Mouse (Mus musculus): ENCODE measurements at regions not wholly inside any gene's neighbourhood (a gene's known extent, or its start where the extent isn't known, plus 50 kb on each side); places are given as distances from the start of the nearest gene placed in this dataset.

- DNase-seq (ENCODE audit: low spot score): no peak
These were observed 343.8 kb downstream of the Tmem161b start for GRCm38 (mm10) chr13:84565644-84566532.

- no peak for DNase-seq (ENCODE audit: low spot score)
These were observed 344.4 kb downstream of the Tmem161b start for GRCm38 (mm10) chr13:84566533-84566832.

- DNase-seq (ENCODE audit: low spot score): no peak
These were observed 347.3 kb downstream of the Tmem161b start for GRCm38 (mm10) chr13:84569371-84569770.

- DNase-seq (ENCODE audit: low spot score): no peak
These were observed 348.1 kb downstream of the Tmem161b start for GRCm38 (mm10) chr13:84570206-84570605.

GRCm38 (mm10) chr13:84570984-84571844 is 349.1 kb downstream of the Tmem161b start:
- peak; percentile 42 for DNase-seq (ENCODE audit: low spot score)

GRCm38 (mm10) chr13:84571845-84572193 is 349.7 kb downstream of the Tmem161b start:
- no peak for DNase-seq (ENCODE audit: low spot score)

GRCm38 (mm10) chr13:84572231-84572630 is 350.1 kb downstream of the Tmem161b start:
- DNase-seq (ENCODE audit: low spot score): no peak

GRCm38 (mm10) chr13:84596585-84597142 is 374.6 kb downstream of the Tmem161b start:
- no peak for DNase-seq (ENCODE audit: low spot score)

GRCm38 (mm10) chr13:84602612-84603011 is 380.5 kb downstream of the Tmem161b start:
- no peak for DNase-seq (ENCODE audit: low spot score)

- no peak for DNase-seq (ENCODE audit: low spot score)
These were observed 390.4 kb downstream of the Tmem161b start for GRCm38 (mm10) chr13:84612497-84612896.

- peak; percentile 75 for DNase-seq (ENCODE audit: low spot score)
These were observed 390.9 kb downstream of the Tmem161b start for GRCm38 (mm10) chr13:84613004-84613403.

GRCm38 (mm10) chr13:84624691-84625090 is 402.6 kb downstream of the Tmem161b start:
- DNase-seq (ENCODE audit: low spot score): peak; percentile 31

GRCm38 (mm10) chr13:84625527-84625926 is 403.4 kb downstream of the Tmem161b start:
- DNase-seq (ENCODE audit: low spot score): no peak

- DNase-seq (ENCODE audit: low spot score): no peak
These were observed 403.8 kb downstream of the Tmem161b start for GRCm38 (mm10) chr13:84625927-84626326.

- no peak for DNase-seq (ENCODE audit: low spot score)
These were observed 404.3 kb downstream of the Tmem161b start for GRCm38 (mm10) chr13:84626397-84626796.

- DNase-seq (ENCODE audit: low spot score): no peak
These were observed 408.6 kb downstream of the Tmem161b start for GRCm38 (mm10) chr13:84630686-84631085.

- no peak for DNase-seq (ENCODE audit: low spot score)
These were observed 410.4 kb downstream of the Tmem161b start for GRCm38 (mm10) chr13:84632493-84632892.

GRCm38 (mm10) chr13:84636831-84637230 is 414.7 kb downstream of the Tmem161b start:
- DNase-seq (ENCODE audit: low spot score): no peak

- no peak for DNase-seq (ENCODE audit: low spot score)
These were observed 415.5 kb downstream of the Tmem161b start for GRCm38 (mm10) chr13:84637606-84638005.

- DNase-seq (ENCODE audit: low spot score): no peak
These were observed 416.4 kb downstream of the Tmem161b start for GRCm38 (mm10) chr13:84638401-84638934.

- no peak for DNase-seq (ENCODE audit: low spot score)
These were observed 417.3 kb downstream of the Tmem161b start for GRCm38 (mm10) chr13:84639087-84640022.

Measured in layer of hippocampus, adult 9-10 months (tissue).